Mouse (Mus musculus) thymus, adult 18-20 months (tissue): ENCODE measurements around the gene Nfu1.
"Not testable (repeated sequence)": the region's sequence is repeated elsewhere in the genome, so short reads cannot be mapped to it uniquely, and the experiment has no call there.

Experiments used
- DNase-seq, 2 experiments: peaks; one replicate each; pipeline ENCODE4 v3.0.0; 2022; ENCODE audit warnings: mixed read lengths in 2 of 2

Gene Nfu1

GRCm38 (mm10) chr6:87026980-87027379 is 17.9 kb downstream of the Nfu1 start:
- DNase-seq: no peak

- no peak for DNase-seq
Measured at GRCm38 (mm10) chr6:87028881-87029280, 19.8 kb downstream of the Nfu1 start.

GRCm38 (mm10) chr6:87031310-87031709 is 22.3 kb downstream of the Nfu1 start:
- not testable (repeated sequence) for DNase-seq

- no peak for DNase-seq
Measured at GRCm38 (mm10) chr6:87032401-87032800, 23.4 kb downstream of the Nfu1 start.

GRCm38 (mm10) chr6:87034395-87034794 is 25.4 kb downstream of the Nfu1 start:
- no peak for DNase-seq

GRCm38 (mm10) chr6:87037826-87038620 is 29.0 kb downstream of the Nfu1 start:
- DNase-seq: no peak

- DNase-seq: no peak
Measured at GRCm38 (mm10) chr6:87039161-87039560, 30.1 kb downstream of the Nfu1 start.

- peak; percentile 45 to 67 for DNase-seq
Measured at GRCm38 (mm10) chr6:87040971-87041370, 31.9 kb downstream of the Nfu1 start.

GRCm38 (mm10) chr6:87041431-87041830 is 32.4 kb downstream of the Nfu1 start:
- no peak for DNase-seq

GRCm38 (mm10) chr6:87042004-87042336 is 32.9 kb downstream of the Nfu1 start:
- DNase-seq: no peak

GRCm38 (mm10) chr6:87042337-87043130 is 33.5 kb downstream of the Nfu1 start, which contains the start of gene Gfpt1:
TSS of gene Gfpt1 (plus strand) at chr6:87042846.
- DNase-seq: peak; percentile 93 to 94

- DNase-seq: no peak
Measured at GRCm38 (mm10) chr6:87043131-87043516, 34.1 kb downstream of the Nfu1 start.

GRCm38 (mm10) chr6:87044895-87045294 is 35.9 kb downstream of the Nfu1 start:
- no peak for DNase-seq

- DNase-seq: no peak
Measured at GRCm38 (mm10) chr6:87045507-87045906, 36.5 kb downstream of the Nfu1 start.

GRCm38 (mm10) chr6:87048712-87049111 is 39.7 kb downstream of the Nfu1 start:
- not testable (repeated sequence) for DNase-seq

GRCm38 (mm10) chr6:87051886-87052425 is 42.9 kb downstream of the Nfu1 start:
- DNase-seq: no peak

GRCm38 (mm10) chr6:87054193-87054592 is 45.2 kb downstream of the Nfu1 start:
- DNase-seq: no peak

GRCm38 (mm10) chr6:87059754-87060153 is 50.7 kb downstream of the Nfu1 start:
- DNase-seq: no peak

- no peak for DNase-seq
Measured at GRCm38 (mm10) chr6:87063586-87063985, 54.5 kb downstream of the Nfu1 start.

- no peak for DNase-seq
Measured at GRCm38 (mm10) chr6:87068209-87068608, 59.2 kb downstream of the Nfu1 start.

GRCm38 (mm10) chr6:87069195-87069900 is 60.3 kb downstream of the Nfu1 start:
- DNase-seq: no peak

- no peak for DNase-seq
Measured at GRCm38 (mm10) chr6:87070641-87071040, 61.6 kb downstream of the Nfu1 start.

- no peak for DNase-seq
Measured at GRCm38 (mm10) chr6:87072759-87073158, 63.7 kb downstream of the Nfu1 start.
